Mouse (Mus musculus) liver, postnatal 0 days (tissue): ENCODE measurements around the gene Ccl5.

ENCODE experiments used
- CTCF ChIP-seq: sonication (generic); IDR thresholded peaks from 2 replicates; pipeline ENCODE4 v1.5.1; 2016; ENCODE audit warnings: antibody characterized with exemption, low read depth
- EP300 ChIP-seq: IDR thresholded peaks from 2 replicates; pipeline ENCODE4 v1.6.1; 2016; ENCODE audit warnings: antibody characterized with exemption, low read depth, mild to moderate bottlenecking

- TF ChIP-seq CTCF (no peak), EP300 (no peak)
Observed at GRCm38 (mm10) chr11:83568786-83569185, 38.5 kb upstream of the Ccl5 start.
